Mouse (Mus musculus): Measurements from ENCODE around the gene Comt. TPM values are rescaled to one million over a fixed set of nuclear protein-coding genes. Genes with fewer than 3 reads are reported as not detected.

Gene Comt
- polyA plus RNA-seq, 1 experiment from 2014 or later, result 98.1 TPM

GRCm38 (mm10) chr16:18406293-18406692 is 20.4 kb downstream of the Comt start:
- no peaks in the 10 kb centered on the region for H3K27me3 ChIP-seq (replicated peaks; ENCODE audit: control insufficient read depth, insufficient read depth, low read length)
- H3K9ac ChIP-seq (replicated peaks; ENCODE audit: low read depth, low read length), result no peak overlapping the region
- H3K27ac ChIP-seq (ENCODE audit: low read length), result no peak overlapping the region
- H3K4me3 ChIP-seq (replicated peaks; ENCODE audit: low read length), result no peak overlapping the region
- no peaks in the 10 kb centered on the region for H3K9me3 ChIP-seq (ENCODE audit: control insufficient read depth, low read length)
- H3K36me3 ChIP-seq (ENCODE audit: control insufficient read depth, insufficient read depth), result peaks cover 19% of the 10 kb centered on the region
- H3K4me1 ChIP-seq (replicated peaks; ENCODE audit: control insufficient read depth, insufficient read depth, low read length), result peaks cover 13% of the 10 kb centered on the region
- no peak overlapping the region for H3K4me2 ChIP-seq (ENCODE audit: low read length)
- ATAC-seq, result peak; percentile 57
- WGBS, result 23% methylated on average over 2 of the region's 2 CpGs

DNA sequence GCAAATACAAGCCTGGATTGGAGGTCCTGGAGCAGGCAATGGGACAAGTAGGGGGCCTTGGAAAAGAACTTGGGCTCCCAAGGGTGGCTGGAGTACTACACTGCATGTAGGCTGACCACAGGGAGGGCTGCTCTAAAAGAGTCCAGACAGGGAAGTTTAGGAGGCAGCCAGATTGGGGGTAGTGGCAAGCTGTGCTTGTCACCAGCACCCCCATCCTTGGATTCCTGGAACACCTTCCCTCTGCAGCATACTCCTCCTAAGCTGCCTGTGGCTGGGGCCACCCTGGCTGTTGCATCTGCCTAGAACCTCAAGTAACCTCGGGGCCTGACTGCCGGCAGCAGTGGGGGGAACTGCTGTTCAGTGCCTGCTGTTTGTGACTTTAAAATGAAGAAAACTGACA is 20.8 kb downstream of the Comt start:
- no peak overlapping the region for H3K27ac ChIP-seq (ENCODE audit: low read length)
- peaks cover 19% of the 10 kb centered on the region for H3K36me3 ChIP-seq (ENCODE audit: control insufficient read depth, insufficient read depth)
- ATAC-seq, result no peak
- no peak overlapping the region for H3K9ac ChIP-seq (replicated peaks; ENCODE audit: low read depth, low read length)
- no peak overlapping the region for H3K4me3 ChIP-seq (replicated peaks; ENCODE audit: low read length)
- H3K27me3 ChIP-seq (replicated peaks; ENCODE audit: control insufficient read depth, insufficient read depth, low read length), result no peaks in the 10 kb centered on the region
- H3K4me2 ChIP-seq (ENCODE audit: low read length), result no peak overlapping the region
- H3K9me3 ChIP-seq (ENCODE audit: control insufficient read depth, low read length), result no peaks in the 10 kb centered on the region
- WGBS, result 58% methylated on average over 2 of the region's 2 CpGs
- peaks cover 14% of the 10 kb centered on the region for H3K4me1 ChIP-seq (replicated peaks; ENCODE audit: control insufficient read depth, insufficient read depth, low read length)

DNA sequence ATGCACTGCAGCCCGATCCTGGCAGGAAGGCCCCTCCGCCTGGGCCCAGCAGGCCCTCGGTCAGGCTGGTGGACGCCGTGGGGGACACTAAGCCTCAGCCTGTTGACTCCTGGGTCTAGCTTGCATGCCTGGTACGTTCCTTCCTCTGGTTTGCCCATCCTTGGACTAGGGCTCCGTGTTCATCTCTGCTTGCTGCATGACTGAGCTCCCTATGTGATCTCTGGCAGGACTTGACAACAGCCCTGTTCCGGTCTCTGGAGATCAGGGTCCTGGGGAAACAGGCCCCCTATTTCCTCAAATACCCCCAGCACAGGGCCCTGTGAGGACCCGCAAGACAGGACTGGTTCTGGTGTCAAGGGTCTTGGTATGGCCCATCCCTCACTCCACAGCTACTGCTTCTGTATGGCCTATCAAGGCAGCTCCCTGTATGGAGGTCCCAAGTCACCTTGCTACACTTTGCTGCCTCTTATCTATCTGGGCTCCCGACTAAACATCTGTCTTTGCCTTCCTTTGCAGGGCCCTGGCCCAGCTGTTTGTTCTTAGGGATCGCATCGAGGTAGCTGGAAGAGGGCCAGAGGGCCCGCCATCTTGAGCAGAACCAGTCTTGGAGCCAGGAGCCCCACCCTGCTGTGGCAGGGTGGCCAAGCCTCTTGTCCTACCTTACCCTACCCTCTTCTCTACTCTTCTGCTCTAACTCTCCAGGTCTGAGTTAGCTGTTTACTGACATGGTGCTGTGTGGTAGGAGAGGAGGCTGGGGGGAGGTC is 21.4 kb downstream of the Comt start:
- H3K9ac ChIP-seq (replicated peaks; ENCODE audit: low read depth, low read length), result no peak overlapping the region

DNA sequence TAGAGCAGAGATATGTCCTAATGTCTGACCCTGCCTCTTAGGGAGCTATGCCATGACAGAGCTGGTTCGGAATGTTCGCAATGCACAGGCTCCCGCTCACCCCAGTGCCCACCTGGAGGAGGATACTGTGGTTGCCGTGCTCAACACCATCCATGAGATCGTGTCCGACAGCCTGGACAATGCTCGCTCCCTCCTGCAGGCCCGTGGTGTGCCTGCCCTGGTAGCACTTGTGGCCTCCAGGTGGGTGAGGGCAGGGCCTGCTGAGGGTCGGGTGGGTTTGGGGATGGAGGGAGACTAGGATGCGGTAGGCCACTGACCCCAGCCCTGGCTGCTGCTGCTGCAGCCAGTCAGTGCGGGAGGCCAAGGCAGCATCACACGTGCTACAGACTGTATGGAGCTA is 23.4 kb downstream of the Comt start:
- Histone ChIP-seq H3K9ac (replicated peaks; ENCODE audit: low read depth, low read length) (no peak overlapping the region), H3K4me3 (replicated peaks; ENCODE audit: low read length) (no peak overlapping the region), H3K9me3 (ENCODE audit: control insufficient read depth, low read length) (no peaks in the 10 kb centered on the region), H3K36me3 (ENCODE audit: control insufficient read depth, insufficient read depth) (peaks cover 26% of the 10 kb centered on the region), H3K27me3 (replicated peaks; ENCODE audit: control insufficient read depth, insufficient read depth, low read length) (no peaks in the 10 kb centered on the region), H3K27ac (ENCODE audit: low read length) (no peak overlapping the region), H3K4me2 (ENCODE audit: low read length) (no peak overlapping the region), H3K4me1 (replicated peaks; ENCODE audit: control insufficient read depth, insufficient read depth, low read length) (peaks cover 22% of the 10 kb centered on the region)
- WGBS, result 95% methylated on average over 12 of the region's 12 CpGs
- no peak for ATAC-seq

More for the DNA sequence above, 21.4 kb downstream of the Comt start:
- ATAC-seq, result no peak
- Histone ChIP-seq H3K27ac (ENCODE audit: low read length) (no peak overlapping the region), H3K4me3 (replicated peaks; ENCODE audit: low read length) (no peak overlapping the region), H3K27me3 (replicated peaks; ENCODE audit: control insufficient read depth, insufficient read depth, low read length) (no peaks in the 10 kb centered on the region), H3K9me3 (ENCODE audit: control insufficient read depth, low read length) (no peaks in the 10 kb centered on the region), H3K4me2 (ENCODE audit: low read length) (no peak overlapping the region), H3K4me1 (replicated peaks; ENCODE audit: control insufficient read depth, insufficient read depth, low read length) (peaks cover 20% of the 10 kb centered on the region), H3K36me3 (ENCODE audit: control insufficient read depth, insufficient read depth) (peaks cover 19% of the 10 kb centered on the region)
- 75% methylated on average over 13 of the region's 13 CpGs for WGBS

GRCm38 (mm10) chr16:18400472-18401216 is 26.0 kb downstream of the Comt start:
- H3K27ac ChIP-seq (ENCODE audit: low read length), result peak overlapping the region; percentile 48
- H3K4me2 ChIP-seq (ENCODE audit: low read length), result no peak overlapping the region
- no peak overlapping the region for H3K4me3 ChIP-seq (replicated peaks; ENCODE audit: low read length)
- peaks cover 30% of the 10 kb centered on the region for H3K4me1 ChIP-seq (replicated peaks; ENCODE audit: control insufficient read depth, insufficient read depth, low read length)
- 17% methylated on average over 7 of the region's 7 CpGs for WGBS
- H3K9me3 ChIP-seq (ENCODE audit: control insufficient read depth, low read length), result no peaks in the 10 kb centered on the region
- ATAC-seq, result peak; percentile 80
- no peaks in the 10 kb centered on the region for H3K27me3 ChIP-seq (replicated peaks; ENCODE audit: control insufficient read depth, insufficient read depth, low read length)
- 0 out of 2 replicates have a peak overlapping the region, but pooled peaks have one; percentile 14 for H3K9ac ChIP-seq (replicated peaks; ENCODE audit: low read depth, low read length)
- peaks cover 39% of the 10 kb centered on the region for H3K36me3 ChIP-seq (ENCODE audit: control insufficient read depth, insufficient read depth)

DNA sequence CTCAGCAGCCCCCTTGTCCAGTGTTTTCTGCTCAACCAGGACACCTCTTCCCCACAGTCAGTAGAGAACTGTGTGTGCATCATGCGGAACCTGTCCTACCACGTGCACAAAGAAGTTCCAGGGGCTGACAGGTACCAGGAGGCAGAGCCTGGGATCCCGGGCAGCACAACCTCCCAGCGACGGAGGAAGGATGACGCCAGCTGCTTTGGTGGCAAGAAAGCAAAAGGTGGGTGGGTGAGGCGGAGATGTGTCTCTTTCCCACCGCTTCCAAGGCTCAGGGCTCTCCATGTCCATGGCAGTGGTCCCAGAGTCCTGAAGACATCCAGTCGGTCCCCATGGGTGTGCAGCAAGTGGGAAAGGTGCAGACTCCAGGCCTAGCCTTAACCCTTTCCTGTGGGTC is 26.6 kb downstream of the Comt start:
- 52% methylated on average over 9 of the region's 9 CpGs for WGBS
- Histone ChIP-seq H3K9ac (replicated peaks; ENCODE audit: low read depth, low read length) (0 out of 2 replicates have a peak overlapping the region, but pooled peaks have one; percentile 0), H3K27ac (ENCODE audit: low read length) (no peak overlapping the region; the same call in 1 of the 2 replicates), H3K9me3 (ENCODE audit: control insufficient read depth, low read length) (no peaks in the 10 kb centered on the region), H3K4me2 (ENCODE audit: low read length) (no peak overlapping the region), H3K4me1 (replicated peaks; ENCODE audit: control insufficient read depth, insufficient read depth, low read length) (peaks cover 36% of the 10 kb centered on the region), H3K36me3 (ENCODE audit: control insufficient read depth, insufficient read depth) (peaks cover 39% of the 10 kb centered on the region), H3K4me3 (replicated peaks; ENCODE audit: low read length) (no peak overlapping the region), H3K27me3 (replicated peaks; ENCODE audit: control insufficient read depth, insufficient read depth, low read length) (no peaks in the 10 kb centered on the region)
- ATAC-seq, result no peak

- no peak overlapping the region for H3K9ac ChIP-seq (replicated peaks; ENCODE audit: low read depth, low read length)
- no peak overlapping the region for H3K27ac ChIP-seq (ENCODE audit: low read length)
- no peaks in the 10 kb centered on the region for H3K27me3 ChIP-seq (replicated peaks; ENCODE audit: control insufficient read depth, insufficient read depth, low read length)
- WGBS, result 97% methylated on average over 27 of the region's 27 CpGs
- H3K4me1 ChIP-seq (replicated peaks; ENCODE audit: control insufficient read depth, insufficient read depth, low read length), result peaks cover 63% of the 10 kb centered on the region
- no peak overlapping the region for H3K4me3 ChIP-seq (replicated peaks; ENCODE audit: low read length)
- no peak overlapping the region for H3K4me2 ChIP-seq (ENCODE audit: low read length)
- H3K9me3 ChIP-seq (ENCODE audit: control insufficient read depth, low read length), result no peaks in the 10 kb centered on the region
- ATAC-seq, result no peak
- H3K36me3 ChIP-seq (ENCODE audit: control insufficient read depth, insufficient read depth), result peaks cover 24% of the 10 kb centered on the region
These were observed 29.6 kb downstream of the Comt start for GRCm38 (mm10) chr16:18396791-18397621.

GRCm38 (mm10) chr16:18396201-18396600 is 30.5 kb downstream of the Comt start:
- H3K9ac ChIP-seq (replicated peaks; ENCODE audit: low read depth, low read length), result no peak overlapping the region
- no peak overlapping the region for H3K4me3 ChIP-seq (replicated peaks; ENCODE audit: low read length)
- H3K27me3 ChIP-seq (replicated peaks; ENCODE audit: control insufficient read depth, insufficient read depth, low read length), result no peaks in the 10 kb centered on the region
- no peak for ATAC-seq
- WGBS, result 24% methylated on average over 2 of the region's 2 CpGs
- H3K9me3 ChIP-seq (ENCODE audit: control insufficient read depth, low read length), result no peaks in the 10 kb centered on the region
- peaks cover 20% of the 10 kb centered on the region for H3K36me3 ChIP-seq (ENCODE audit: control insufficient read depth, insufficient read depth)
- no peak overlapping the region for H3K4me2 ChIP-seq (ENCODE audit: low read length)
- H3K27ac ChIP-seq (ENCODE audit: low read length), result peak overlapping the region; percentile 53
- H3K4me1 ChIP-seq (replicated peaks; ENCODE audit: control insufficient read depth, insufficient read depth, low read length), result peaks cover 60% of the 10 kb centered on the region

DNA sequence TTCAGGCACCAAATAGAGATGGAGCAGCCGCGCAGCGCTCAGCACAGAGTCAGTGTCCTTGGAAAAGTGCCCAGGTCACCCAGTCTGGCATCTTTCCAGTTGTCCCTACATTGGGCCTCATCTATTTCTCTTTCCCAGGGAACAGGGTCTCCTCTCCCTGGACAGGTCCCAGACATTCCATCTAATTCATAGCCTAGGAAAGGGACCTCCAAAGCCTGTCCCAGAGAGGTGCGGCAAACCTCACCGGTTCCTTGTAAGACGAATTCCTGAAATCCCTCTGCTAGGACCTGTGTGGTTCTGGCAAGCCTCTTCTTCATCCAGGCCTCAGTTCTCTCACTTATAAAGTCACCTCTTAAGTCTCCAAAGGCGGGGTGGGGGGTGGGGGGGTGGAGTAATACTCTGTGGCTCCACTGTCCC is 31.0 kb downstream of the Comt start:
- WGBS, result 7% methylated on average over 6 of the region's 7 CpGs

More for the DNA sequence above, 31.0 kb downstream of the Comt start:
- Histone ChIP-seq H3K4me3 (replicated peaks; ENCODE audit: low read length) (no peak overlapping the region), H3K4me1 (replicated peaks; ENCODE audit: control insufficient read depth, insufficient read depth, low read length) (peaks cover 54% of the 10 kb centered on the region), H3K4me2 (ENCODE audit: low read length) (peak overlapping the region; percentile 5; the same call in 1 of the 2 replicates), H3K27me3 (replicated peaks; ENCODE audit: control insufficient read depth, insufficient read depth, low read length) (no peaks in the 10 kb centered on the region), H3K9ac (replicated peaks; ENCODE audit: low read depth, low read length) (no peak overlapping the region), H3K36me3 (ENCODE audit: control insufficient read depth, insufficient read depth) (peaks cover 20% of the 10 kb centered on the region), H3K27ac (ENCODE audit: low read length) (peak overlapping the region; percentile 4; the same call in 1 of the 2 replicates), H3K9me3 (ENCODE audit: control insufficient read depth, low read length) (no peaks in the 10 kb centered on the region)
- no peak for ATAC-seq
